Comparison of ENCODE assay signal across 27 mouse cellular contexts in genomic region chr5:53479161-53479560, GRCm38 (mm10).
"Had no signal": no experiment of that assay in that cellular context is flagged by ENCODE, and none has a peak within 500 bp of the region (broad histone marks: within the 10 kb centered on the region; RNA-seq: fewer than 3 reads in every experiment).

No protein-coding gene starts in this region.

- H3K27me3 ChIP-seq: heart, embryonic 12.5 days; hindbrain, embryonic 12.5 days; intestine, embryonic 15.5 days; liver, embryonic 13.5 days; liver, embryonic 15.5 days had no signal

- H3K4me3 ChIP-seq: heart, embryonic 10.5 days; heart, embryonic 12.5 days; hindbrain, embryonic 10.5 days; hindbrain, embryonic 12.5 days; intestine, embryonic 15.5 days; layer of hippocampus, adult 2 months; left cerebral cortex, adult 2 months; limb, embryonic 10.5 days; limb, embryonic 12.5 days; liver, embryonic 13.5 days; liver, embryonic 15.5 days had no signal

- H3K27ac ChIP-seq: heart, embryonic 10.5 days; hindbrain, embryonic 10.5 days; hindbrain, embryonic 12.5 days; hindbrain, embryonic 14.5 days; intestine, embryonic 15.5 days; layer of hippocampus, adult 2 months; left cerebral cortex, adult 2 months; limb, embryonic 10.5 days; limb, embryonic 12.5 days; liver, embryonic 13.5 days; liver, embryonic 15.5 days had no signal

- H3K4me2 ChIP-seq: heart, embryonic 12.5 days; hindbrain, embryonic 12.5 days; hindbrain, embryonic 14.5 days; intestine, embryonic 15.5 days; limb, embryonic 12.5 days; liver, embryonic 11.5 days; liver, embryonic 13.5 days; liver, embryonic 15.5 days had no signal

- DNase-seq: gastrocnemius, postnatal 10 days; heart, adult 18-20 months; heart, postnatal 10 days; heart, postnatal 4 days; kidney, adult 18-20 months; kidney, adult 8-10 months; kidney, postnatal 10 days; kidney, postnatal 25 days; kidney, postnatal 4 days; liver; liver, embryonic 13.5 days; liver, postnatal 0 days had no signal

- H3K9ac ChIP-seq: heart, embryonic 12.5 days; hindbrain, embryonic 12.5 days; hindbrain, embryonic 14.5 days; intestine, embryonic 15.5 days; limb, embryonic 12.5 days; liver, embryonic 13.5 days; liver, embryonic 15.5 days; liver, postnatal 0 days had no signal

- H3K9me3 ChIP-seq: heart, embryonic 10.5 days; heart, embryonic 12.5 days; hindbrain, embryonic 10.5 days; hindbrain, embryonic 12.5 days; intestine, embryonic 15.5 days; limb, embryonic 10.5 days; limb, embryonic 12.5 days; liver, embryonic 13.5 days; liver, embryonic 15.5 days had no signal

- H3K4me1 ChIP-seq: heart, embryonic 10.5 days; heart, embryonic 12.5 days; hindbrain, embryonic 12.5 days; intestine, embryonic 15.5 days; liver, embryonic 13.5 days; liver, embryonic 15.5 days had no signal

- H3K36me3 ChIP-seq: heart, embryonic 10.5 days; heart, embryonic 12.5 days; hindbrain, embryonic 10.5 days; hindbrain, embryonic 12.5 days; intestine, embryonic 15.5 days; limb, embryonic 10.5 days; limb, embryonic 12.5 days; liver, embryonic 13.5 days; liver, embryonic 15.5 days had no signal

- ATAC-seq: hindbrain, embryonic 16.5 days; inflammation-experienced regulatory T-cells, adult 6 months; intestine, embryonic 15.5 days; intestine, postnatal 0 days; liver, postnatal 0 days had no signal
